Mouse (Mus musculus) embryonic facial prominence, embryonic 10.5 days (tissue): ENCODE measurements around the gene Kcnh5. TPM values are rescaled to one million over a fixed set of nuclear protein-coding genes. Genes with fewer than 3 reads are reported as not detected.

Experiments used
- DNase-seq: peaks from one replicate; pipeline ENCODE4 v3.0.0-alpha.2; 2017; ENCODE audit warnings: low spot score
- H3K27ac ChIP-seq: fragments of 300-500 bp; sonication (generic); replicated peaks from 2 replicates; pipeline ENCODE4 v1.5.1; 2016; ENCODE audit warnings: mild to moderate bottlenecking
- H3K27me3 ChIP-seq: fragments of 300-500 bp; sonication (generic); replicated peaks from 2 replicates; pipeline ENCODE4 v1.6.1; 2016; ENCODE audit warnings: low read depth, mild to moderate bottlenecking; ENCODE audit not compliant: poor library complexity, severe bottlenecking
- H3K36me3 ChIP-seq: fragments of 300-500 bp; sonication (generic); replicated peaks from 2 replicates; pipeline ENCODE4 v1.6.1; 2016; ENCODE audit warnings: mild to moderate bottlenecking, moderate library complexity
- H3K4me1 ChIP-seq: fragments of 300-500 bp; sonication (generic); 2 replicates; pipeline ENCODE4 v1.6.1; 2016
- H3K4me3 ChIP-seq: fragments of 300-500 bp; sonication (generic); 2 replicates; pipeline ENCODE4 v1.5.1; 2016; ENCODE audit warnings: mild to moderate bottlenecking, moderate library complexity
- H3K9me3 ChIP-seq: fragments of 300-500 bp; sonication (generic); 2 replicates; pipeline ENCODE4 v1.6.1; 2016; ENCODE audit warnings: mild to moderate bottlenecking
- WGBS: fragments of 180-500 bp; shearing (Covaris S2); methylation state at CpG from one replicate; pipeline ENCODE4 v1.1.7; 2016; 5-methylcytosine and 5-hydroxymethylcytosine counted together
- polyA plus RNA-seq: library from polyadenylated mRNA; unstranded; fragments of >200 nt; fragmentation: Nextera tagmentation; extraction: Ambion mirVana; gene quantifications from 2 replicates; pipeline ENCODE4 v1.2.1, GENCODE M21; 2016

The Kcnh5 gene
- polyA plus RNA-seq, result 0.18 and 0.24 TPM in 2 replicates

DNA sequence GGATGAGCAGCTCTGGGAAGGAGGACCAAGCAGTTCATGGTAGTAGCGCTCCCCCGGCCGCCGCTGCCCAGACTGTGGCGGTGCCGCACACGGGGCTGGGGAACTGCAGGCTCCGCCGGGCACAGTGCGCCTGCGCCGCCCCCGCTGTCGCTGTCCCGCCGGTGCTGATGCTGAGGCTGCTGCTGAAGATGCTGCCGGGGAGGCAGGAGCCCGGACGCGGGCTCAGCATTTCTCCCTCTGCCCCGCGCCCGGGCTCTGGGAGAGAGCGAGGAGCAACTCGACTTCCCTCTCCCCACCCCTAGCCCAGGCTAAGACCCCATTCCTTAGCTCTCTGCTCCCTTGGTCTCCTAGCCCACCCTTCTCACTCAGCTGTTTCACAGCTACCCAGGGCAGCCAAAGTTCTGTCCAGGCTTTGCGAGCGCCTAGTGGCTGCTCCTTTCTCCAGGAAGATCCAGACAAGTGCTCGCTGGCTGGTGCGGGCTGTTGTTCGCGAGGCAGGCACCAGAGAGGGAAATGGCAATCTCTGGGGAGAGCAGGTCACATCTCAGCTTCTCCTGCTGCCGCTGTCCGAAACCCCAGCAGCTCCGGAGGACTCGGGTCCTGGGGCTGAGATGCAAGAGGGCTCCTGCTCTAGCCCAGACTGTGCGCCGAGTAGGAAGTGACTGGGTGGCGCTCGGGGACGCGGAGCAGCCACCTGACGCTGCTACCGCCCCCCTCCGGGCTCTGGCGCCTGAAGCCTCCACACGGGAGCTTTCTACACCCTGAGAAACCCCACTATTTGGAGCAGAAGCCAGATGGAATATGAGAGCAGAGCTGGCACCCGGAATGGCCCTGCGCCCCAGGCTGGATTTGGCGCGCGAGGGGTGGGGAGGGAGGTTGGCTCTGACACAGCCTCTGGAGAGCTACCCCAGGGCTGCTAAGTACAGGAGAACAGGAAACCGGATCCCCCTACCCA lies at the start of gene Kcnh5:
TSS of gene Kcnh5 (minus strand) at position 642 of the 955 bp plus-strand sequence.
- DNase-seq, result peak; percentile 85
- WGBS, result under 1% methylated on average over 52 of the region's 52 CpGs
- Histone ChIP-seq H3K27me3 (peaks cover 68% of the 10 kb centered on the region), H3K4me1 (peaks cover 25% of the 10 kb centered on the region), H3K9me3 (no peaks in the 10 kb centered on the region), H3K27ac (peak within 1 kb of the TSS; percentile 44; the same call in 1 of the 2 replicates), H3K36me3 (no peaks in the 10 kb centered on the region), H3K4me3 (peak within 1 kb of the TSS; percentile 65)

DNA sequence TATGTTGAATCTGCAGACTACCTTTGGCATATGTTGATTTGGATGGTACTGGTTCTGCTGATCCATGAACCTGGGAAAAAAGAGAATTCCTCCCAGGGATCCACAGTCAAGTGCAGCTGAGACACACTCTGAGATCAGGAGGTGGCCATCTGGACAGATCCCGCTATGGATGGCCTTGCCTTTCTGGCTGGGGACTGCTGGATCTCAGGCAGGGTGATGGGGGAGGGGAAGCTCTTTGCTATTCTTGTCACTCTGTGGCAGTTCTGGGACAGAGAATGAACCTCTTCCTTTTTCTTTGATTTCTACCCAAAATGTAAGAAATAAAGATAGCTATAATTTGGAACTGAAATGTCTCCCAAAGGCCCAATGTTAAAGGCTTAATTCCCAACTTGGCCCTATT lies 46.8 kb upstream of the Kcnh5 start:
- Histone ChIP-seq H3K4me1 (no peaks in the 10 kb centered on the region), H3K27me3 (no peaks in the 10 kb centered on the region), H3K36me3 (no peaks in the 10 kb centered on the region), H3K4me3 (no peak overlapping the region), H3K9me3 (no peaks in the 10 kb centered on the region), H3K27ac (no peak overlapping the region)
- no peak for DNase-seq
- WGBS, result 93% methylated on average over 1 of the region's 1 CpGs

- no peaks in the 10 kb centered on the region for H3K27me3 ChIP-seq
- H3K36me3 ChIP-seq, result no peaks in the 10 kb centered on the region
- DNase-seq, result no peak
Observed at GRCm38 (mm10) chr12:75189413-75189812, 12.3 kb upstream of the Kcnh5 start.

GRCm38 (mm10) chr12:75182646-75183045 lies 5.5 kb upstream of the Kcnh5 start:
- Histone ChIP-seq H3K4me3 (no peak overlapping the region), H3K9me3 (no peaks in the 10 kb centered on the region), H3K27ac (no peak overlapping the region), H3K36me3 (no peaks in the 10 kb centered on the region), H3K27me3 (peaks cover 23% of the 10 kb centered on the region), H3K4me1 (peaks cover 7% of the 10 kb centered on the region)
- WGBS, result 80% methylated on average over 7 of the region's 7 CpGs
- DNase-seq, result no peak

More at GRCm38 (mm10) chr12:75189413-75189812, 12.3 kb upstream of the Kcnh5 start:
- 59% methylated on average over 2 of the region's 2 CpGs for WGBS
- Histone ChIP-seq H3K4me1 (no peaks in the 10 kb centered on the region), H3K4me3 (no peak overlapping the region), H3K27ac (no peak overlapping the region), H3K9me3 (no peaks in the 10 kb centered on the region)

DNA sequence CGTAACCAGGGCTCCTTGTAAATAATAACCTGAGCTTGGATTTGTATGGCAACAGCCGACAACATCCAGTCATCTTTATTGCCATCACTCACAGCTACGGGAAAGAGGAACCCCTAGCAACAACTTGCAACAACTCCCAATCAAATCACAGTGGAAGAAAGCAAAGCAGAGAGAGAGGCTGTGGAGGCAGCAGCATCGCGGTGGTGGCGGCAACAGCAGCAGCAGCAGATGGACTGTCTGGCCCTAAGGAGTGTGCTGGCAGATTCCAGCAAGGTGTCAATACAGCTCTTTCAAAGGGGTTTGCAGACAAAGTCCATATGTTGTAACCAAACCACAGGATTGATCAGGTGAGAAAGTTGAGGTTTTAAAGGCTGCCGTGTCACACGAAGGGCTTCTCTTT lies 2.4 kb upstream of the Kcnh5 start:
- peaks cover 54% of the 10 kb centered on the region for H3K27me3 ChIP-seq
- peak; percentile 11 for DNase-seq
- peaks cover 25% of the 10 kb centered on the region for H3K4me1 ChIP-seq
- no peak overlapping the region for H3K4me3 ChIP-seq
- 61% methylated on average over 8 of the region's 8 CpGs for WGBS
- no peaks in the 10 kb centered on the region for H3K9me3 ChIP-seq
- H3K27ac ChIP-seq, result no peak overlapping the region
- no peaks in the 10 kb centered on the region for H3K36me3 ChIP-seq

DNA sequence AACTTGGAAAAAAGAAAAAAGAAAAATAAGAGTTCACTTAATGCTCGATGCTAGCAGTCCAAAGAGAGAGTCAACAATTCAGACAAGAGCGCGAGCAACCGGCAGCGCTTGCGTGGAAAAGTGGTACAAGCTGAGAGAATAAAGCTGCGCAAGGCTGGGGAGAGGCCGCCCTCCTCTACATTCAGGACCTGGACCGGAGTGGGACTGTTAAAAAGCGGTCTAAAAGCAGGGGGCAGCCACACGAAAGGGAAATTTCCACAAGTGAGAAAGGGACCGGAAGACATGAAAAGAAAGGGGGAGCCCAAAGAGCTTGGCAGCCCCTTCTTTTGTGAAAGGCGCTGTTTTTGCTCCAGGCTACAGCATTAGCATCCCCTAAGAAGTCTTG lies 506 bp upstream of the Kcnh5 start:
- Histone ChIP-seq H3K27me3 (peaks cover 68% of the 10 kb centered on the region), H3K9me3 (no peaks in the 10 kb centered on the region), H3K36me3 (no peaks in the 10 kb centered on the region), H3K4me1 (peaks cover 25% of the 10 kb centered on the region), H3K4me3 (peak overlapping the region; percentile 65), H3K27ac (no peak overlapping the region)
- no peak for DNase-seq
- 1% methylated on average over 13 of the region's 13 CpGs for WGBS

DNA sequence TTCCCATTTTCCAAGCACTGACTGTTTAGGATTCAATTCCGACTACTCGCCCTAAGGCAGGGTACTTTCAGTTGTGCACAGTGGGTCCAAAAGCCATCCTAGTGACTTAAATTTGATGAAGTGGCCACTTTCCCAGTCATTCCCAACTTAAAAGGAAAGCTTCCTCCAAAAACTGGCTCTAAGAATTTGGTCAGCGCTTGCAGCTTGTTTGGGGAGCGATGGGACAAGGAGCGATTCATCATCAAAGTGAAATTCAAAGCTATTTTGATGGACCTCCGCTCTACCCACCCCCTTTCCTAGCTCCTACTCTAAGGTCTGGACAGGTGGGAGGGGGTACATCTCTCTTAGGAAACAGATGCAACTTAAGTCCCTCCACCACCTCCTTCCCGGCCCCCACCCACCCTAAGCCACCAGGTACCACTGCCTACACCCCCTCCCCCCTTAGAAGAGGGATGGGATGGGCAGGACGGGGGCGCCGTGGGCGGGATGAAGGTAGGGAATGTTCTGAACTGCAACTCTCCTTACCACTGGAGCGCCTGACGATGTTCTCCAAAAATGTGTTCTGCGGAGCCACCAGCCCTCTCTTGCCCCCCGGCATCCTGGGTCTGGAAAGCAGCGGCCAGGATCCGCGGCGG lies 1.1 kb downstream of the Kcnh5 start:
- H3K36me3 ChIP-seq, result no peaks in the 10 kb centered on the region
- H3K4me1 ChIP-seq, result peaks cover 25% of the 10 kb centered on the region
- peak overlapping the region; percentile 65 for H3K4me3 ChIP-seq
- no peak overlapping the region for H3K27ac ChIP-seq
- 3% methylated on average over 19 of the region's 19 CpGs for WGBS
- peaks cover 68% of the 10 kb centered on the region for H3K27me3 ChIP-seq
- no peak for DNase-seq
- no peaks in the 10 kb centered on the region for H3K9me3 ChIP-seq

DNA sequence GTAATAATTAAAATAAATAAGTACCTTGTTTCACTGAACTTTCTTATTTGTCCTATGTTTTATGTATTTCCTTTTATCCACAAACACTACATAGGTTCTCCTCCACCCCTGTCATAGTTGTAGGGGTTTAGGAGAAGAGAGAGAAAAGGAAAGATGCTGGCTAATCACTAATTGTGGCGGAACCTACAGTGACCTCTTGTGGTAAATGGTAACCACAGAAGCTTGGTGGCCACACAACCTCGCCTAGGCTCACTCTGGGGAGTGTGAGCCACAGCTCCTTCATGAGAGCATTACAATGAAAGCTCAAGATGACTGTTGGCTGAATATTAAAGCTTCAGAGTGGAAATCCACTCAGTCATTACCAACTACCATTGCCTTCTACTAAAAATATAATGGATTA lies 6.2 kb downstream of the Kcnh5 start:
- Histone ChIP-seq H3K9me3 (no peaks in the 10 kb centered on the region), H3K27me3 (peaks cover 29% of the 10 kb centered on the region), H3K27ac (no peak overlapping the region), H3K36me3 (no peaks in the 10 kb centered on the region), H3K4me3 (no peak overlapping the region), H3K4me1 (peaks cover 3% of the 10 kb centered on the region)
- WGBS, result 27% methylated on average over 2 of the region's 2 CpGs
- DNase-seq, result peak; percentile 11

DNA sequence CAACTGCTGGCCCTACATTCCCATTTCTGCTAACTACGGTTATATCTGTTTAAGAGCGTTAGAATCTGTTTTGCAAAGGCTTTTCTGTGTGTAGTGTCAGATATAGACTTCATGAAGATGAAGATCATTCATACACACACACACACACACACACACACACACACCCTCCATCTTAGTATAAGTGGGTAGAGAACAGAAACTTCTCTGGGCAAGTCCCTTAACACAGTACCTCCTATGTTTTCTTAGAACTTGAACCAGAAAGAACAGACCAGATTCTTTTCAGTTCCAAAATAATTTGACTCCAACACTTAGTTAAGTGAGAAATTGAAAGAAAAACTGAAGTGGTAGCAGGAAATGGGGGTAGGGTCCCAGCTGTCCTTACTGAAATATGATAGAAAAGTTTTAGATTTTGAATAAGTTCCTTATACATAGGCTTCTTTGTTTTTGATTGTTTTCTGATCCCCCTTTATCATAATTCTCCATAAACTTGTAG lies 24.0 kb downstream of the Kcnh5 start:
- H3K4me3 ChIP-seq, result no peak overlapping the region
- H3K36me3 ChIP-seq, result no peaks in the 10 kb centered on the region
- no peak overlapping the region for H3K27ac ChIP-seq
- H3K4me1 ChIP-seq, result no peaks in the 10 kb centered on the region
- no peak for DNase-seq
- 93% methylated on average over 2 of the region's 2 CpGs for WGBS
- no peaks in the 10 kb centered on the region for H3K27me3 ChIP-seq
- no peaks in the 10 kb centered on the region for H3K9me3 ChIP-seq

GRCm38 (mm10) chr12:75139792-75140191 lies 37.3 kb downstream of the Kcnh5 start:
- WGBS, result 87% methylated on average over 1 of the region's 1 CpGs
- Histone ChIP-seq H3K27ac (no peak overlapping the region), H3K36me3 (no peaks in the 10 kb centered on the region), H3K27me3 (no peaks in the 10 kb centered on the region), H3K4me3 (no peak overlapping the region), H3K9me3 (no peaks in the 10 kb centered on the region), H3K4me1 (peaks cover 5% of the 10 kb centered on the region; the same call in 1 of the 2 replicates)
- DNase-seq, result no peak

DNA sequence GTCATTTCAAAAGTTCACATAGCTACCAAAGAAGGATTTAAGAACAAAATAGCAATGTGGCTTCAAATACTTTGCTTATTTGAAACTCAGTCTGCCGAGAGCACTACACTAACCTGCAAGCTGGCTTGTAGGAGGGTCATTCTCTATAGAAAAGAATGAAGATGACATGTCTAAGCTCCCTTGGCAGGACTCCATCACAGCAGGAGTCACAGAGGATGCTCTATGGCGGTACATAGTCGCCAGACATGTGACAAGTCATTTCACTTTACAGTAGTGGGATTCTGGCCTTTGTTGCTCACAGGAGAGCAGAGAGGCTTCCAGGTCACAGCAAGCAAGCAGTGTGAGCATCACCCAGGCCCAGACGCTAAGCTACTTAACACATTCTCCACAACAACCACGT lies 85.2 kb downstream of the Kcnh5 start:
- WGBS, result 83% methylated on average over 5 of the region's 5 CpGs
- DNase-seq, result no peak
- H3K4me1 ChIP-seq, result no peaks in the 10 kb centered on the region
- H3K9me3 ChIP-seq, result no peaks in the 10 kb centered on the region
- H3K27ac ChIP-seq, result no peak overlapping the region
- H3K4me3 ChIP-seq, result no peak overlapping the region
- no peaks in the 10 kb centered on the region for H3K36me3 ChIP-seq
- no peaks in the 10 kb centered on the region for H3K27me3 ChIP-seq

GRCm38 (mm10) chr12:75090957-75091356 lies 86.2 kb downstream of the Kcnh5 start:
- H3K27me3 ChIP-seq, result no peaks in the 10 kb centered on the region
- DNase-seq, result no peak
- WGBS, result 93% methylated on average over 1 of the region's 1 CpGs
- no peaks in the 10 kb centered on the region for H3K4me1 ChIP-seq
- H3K9me3 ChIP-seq, result no peaks in the 10 kb centered on the region
- H3K27ac ChIP-seq, result no peak overlapping the region
- H3K36me3 ChIP-seq, result no peaks in the 10 kb centered on the region
- H3K4me3 ChIP-seq, result no peak overlapping the region
